Mouse (Mus musculus): ENCODE results near the gene Gpr107. TPM values are rescaled to one million over a fixed set of nuclear protein-coding genes. Genes with fewer than 3 reads are reported as not detected.

Gpr107 gene
- polyA plus RNA-seq, 1 experiment from 2014 or later = 60.9 TPM

GRCm38 (mm10) chr2:31179471-31179870 lies 27.4 kb downstream of the Gpr107 start:
- H3K79me2 ChIP-seq (ENCODE audit: inconsistent target) = no peaks in the 10 kb centered on the region
- peaks cover 77% of the 10 kb centered on the region for H3K36me3 ChIP-seq (ENCODE audit: inconsistent target)
- no peak overlapping the region for H3K27ac ChIP-seq
- WGBS (ENCODE audit: missing documents) = 63% methylated on average over 7 of the region's 7 CpGs
- H3K4me3 ChIP-seq (ENCODE audit: inconsistent target) = no peak overlapping the region

DNA sequence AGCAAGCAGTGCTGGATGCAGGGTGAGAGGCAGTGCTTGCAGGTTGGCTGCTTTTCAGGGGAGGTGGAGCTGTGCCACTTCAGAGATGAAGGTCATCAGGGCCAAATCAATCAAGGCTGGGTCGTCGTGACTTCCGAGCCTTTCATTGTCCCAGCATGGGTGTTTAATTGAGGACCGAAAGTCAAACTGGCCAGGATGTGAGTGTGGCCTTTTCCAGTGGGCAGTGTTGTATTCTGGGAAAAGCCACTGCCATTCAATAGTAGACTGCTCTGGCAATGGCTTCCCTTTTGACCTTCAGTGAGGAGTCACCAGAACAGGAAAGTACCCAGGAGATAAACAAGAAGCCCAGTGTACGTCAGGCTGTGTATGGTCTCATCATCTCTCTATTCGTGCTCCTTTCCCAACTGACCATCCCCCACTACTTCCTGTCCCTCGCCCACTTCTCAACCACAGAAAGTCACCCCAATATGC lies 28.0 kb downstream of the Gpr107 start:
- Histone ChIP-seq H3K27ac (no peak overlapping the region), H3K36me3 (ENCODE audit: inconsistent target) (peaks cover 80% of the 10 kb centered on the region)

GRCm38 (mm10) chr2:31182786-31183330 lies 30.7 kb downstream of the Gpr107 start:
- H3K4me3 ChIP-seq (ENCODE audit: inconsistent target) = no peak overlapping the region
- H3K36me3 ChIP-seq (ENCODE audit: inconsistent target) = peaks cover 81% of the 10 kb centered on the region
- 94% methylated on average over 6 of the region's 6 CpGs for WGBS (ENCODE audit: missing documents)

More for the DNA sequence above, 28.0 kb downstream of the Gpr107 start:
- WGBS (ENCODE audit: missing documents) = 53% methylated on average over 7 of the region's 7 CpGs
- Histone ChIP-seq H3K79me2 (ENCODE audit: inconsistent target) (no peaks in the 10 kb centered on the region), H3K4me3 (ENCODE audit: inconsistent target) (no peak overlapping the region)

GRCm38 (mm10) chr2:31183830-31184229 lies 31.7 kb downstream of the Gpr107 start:
- H3K36me3 ChIP-seq (ENCODE audit: inconsistent target) = peaks cover 83% of the 10 kb centered on the region
- 94% methylated on average over 1 of the region's 1 CpGs for WGBS (ENCODE audit: missing documents)
- H3K27ac ChIP-seq = no peak overlapping the region
- no peak overlapping the region for H3K4me3 ChIP-seq (ENCODE audit: inconsistent target)
- no peaks in the 10 kb centered on the region for H3K79me2 ChIP-seq (ENCODE audit: inconsistent target)

More at GRCm38 (mm10) chr2:31182786-31183330, 30.7 kb downstream of the Gpr107 start:
- Histone ChIP-seq H3K79me2 (ENCODE audit: inconsistent target) (no peaks in the 10 kb centered on the region), H3K27ac (no peak overlapping the region)

GRCm38 (mm10) chr2:31188691-31189090 lies 36.6 kb downstream of the Gpr107 start:
- H3K79me2 ChIP-seq (ENCODE audit: inconsistent target) = no peaks in the 10 kb centered on the region
- no peak overlapping the region for H3K27ac ChIP-seq
- peaks cover 94% of the 10 kb centered on the region for H3K36me3 ChIP-seq (ENCODE audit: inconsistent target)
- no peak overlapping the region for H3K4me3 ChIP-seq (ENCODE audit: inconsistent target)
- WGBS (ENCODE audit: missing documents) = 92% methylated on average over 1 of the region's 1 CpGs

- Histone ChIP-seq H3K27ac (no peak overlapping the region), H3K36me3 (ENCODE audit: inconsistent target) (peaks cover 86% of the 10 kb centered on the region), H3K79me2 (ENCODE audit: inconsistent target) (no peaks in the 10 kb centered on the region), H3K4me3 (ENCODE audit: inconsistent target) (no peak overlapping the region)
- 94% methylated on average over 3 of the region's 3 CpGs for WGBS (ENCODE audit: missing documents)
Observed at GRCm38 (mm10) chr2:31189654-31190053, 37.5 kb downstream of the Gpr107 start.

DNA sequence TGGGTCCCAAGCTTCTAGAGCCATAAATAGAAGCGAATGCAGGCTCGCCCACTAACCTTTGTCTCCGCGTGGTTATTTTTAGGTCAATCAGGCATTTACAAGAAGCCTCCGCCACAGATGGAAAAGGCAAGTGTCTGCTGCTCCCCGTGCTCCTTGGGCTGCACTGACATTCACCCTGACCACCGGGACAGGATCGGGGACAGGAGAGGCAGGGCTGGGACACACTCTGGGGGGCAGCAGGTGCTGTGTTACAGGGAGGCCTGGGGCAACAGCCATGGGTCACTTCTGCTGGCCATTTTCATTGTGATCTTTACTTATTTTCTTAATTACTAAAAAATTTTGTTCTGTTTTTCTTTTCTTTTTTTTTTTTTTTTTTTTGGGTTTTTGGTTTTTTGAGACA lies 39.6 kb downstream of the Gpr107 start:
- WGBS (ENCODE audit: missing documents) = 92% methylated on average over 8 of the region's 8 CpGs
- H3K27ac ChIP-seq = no peak overlapping the region
- peaks cover 84% of the 10 kb centered on the region for H3K36me3 ChIP-seq (ENCODE audit: inconsistent target)
- H3K79me2 ChIP-seq (ENCODE audit: inconsistent target) = no peaks in the 10 kb centered on the region
- H3K4me3 ChIP-seq (ENCODE audit: inconsistent target) = no peak overlapping the region

- Histone ChIP-seq H3K27ac (no peak overlapping the region), H3K4me3 (ENCODE audit: inconsistent target) (no peak overlapping the region), H3K36me3 (ENCODE audit: inconsistent target) (peaks cover 82% of the 10 kb centered on the region), H3K79me2 (ENCODE audit: inconsistent target) (no peaks in the 10 kb centered on the region)
- 75% methylated on average over 7 of the region's 7 CpGs for WGBS (ENCODE audit: missing documents)
Observed at GRCm38 (mm10) chr2:31194356-31195021, 42.4 kb downstream of the Gpr107 start.

GRCm38 (mm10) chr2:31198621-31199020 lies 46.5 kb downstream of the Gpr107 start:
- Histone ChIP-seq H3K4me3 (ENCODE audit: inconsistent target) (no peak overlapping the region), H3K36me3 (ENCODE audit: inconsistent target) (peaks cover 51% of the 10 kb centered on the region), H3K27ac (no peak overlapping the region), H3K79me2 (ENCODE audit: inconsistent target) (no peaks in the 10 kb centered on the region)
- WGBS (ENCODE audit: missing documents) = 94% methylated on average over 4 of the region's 4 CpGs

DNA sequence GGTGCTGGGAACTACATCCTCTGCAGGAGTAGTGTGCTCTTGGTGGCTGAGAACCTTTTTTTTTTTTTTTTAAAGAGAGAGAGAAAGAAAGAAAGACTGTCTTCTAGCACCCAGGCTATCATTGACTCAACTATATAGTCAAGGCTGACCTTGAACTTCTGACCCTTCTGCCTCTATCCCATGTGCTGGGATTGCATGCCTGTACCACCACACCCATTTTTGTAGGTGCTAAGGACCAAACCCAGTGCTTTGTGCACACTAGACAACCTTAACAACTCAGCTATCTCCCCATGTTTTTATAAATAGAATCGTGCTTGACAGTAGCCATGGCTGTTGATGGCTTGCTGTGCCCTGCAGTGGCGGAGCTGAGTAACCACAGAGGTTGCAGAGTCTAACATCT lies 47.9 kb downstream of the Gpr107 start:
- no peak overlapping the region for H3K4me3 ChIP-seq (ENCODE audit: inconsistent target)

GRCm38 (mm10) chr2:31201851-31202250 lies 49.7 kb downstream of the Gpr107 start:
- Histone ChIP-seq H3K79me2 (ENCODE audit: inconsistent target) (no peaks in the 10 kb centered on the region), H3K36me3 (ENCODE audit: inconsistent target) (peaks cover 43% of the 10 kb centered on the region), H3K4me3 (ENCODE audit: inconsistent target) (no peak overlapping the region), H3K27ac (no peak overlapping the region)
- 95% methylated on average over 7 of the region's 7 CpGs for WGBS (ENCODE audit: missing documents)

More for the DNA sequence above, 47.9 kb downstream of the Gpr107 start:
- no peaks in the 10 kb centered on the region for H3K79me2 ChIP-seq (ENCODE audit: inconsistent target)
- H3K36me3 ChIP-seq (ENCODE audit: inconsistent target) = peaks cover 49% of the 10 kb centered on the region
- WGBS (ENCODE audit: missing documents) = 81% methylated on average over 2 of the region's 2 CpGs
- no peak overlapping the region for H3K27ac ChIP-seq

DNA sequence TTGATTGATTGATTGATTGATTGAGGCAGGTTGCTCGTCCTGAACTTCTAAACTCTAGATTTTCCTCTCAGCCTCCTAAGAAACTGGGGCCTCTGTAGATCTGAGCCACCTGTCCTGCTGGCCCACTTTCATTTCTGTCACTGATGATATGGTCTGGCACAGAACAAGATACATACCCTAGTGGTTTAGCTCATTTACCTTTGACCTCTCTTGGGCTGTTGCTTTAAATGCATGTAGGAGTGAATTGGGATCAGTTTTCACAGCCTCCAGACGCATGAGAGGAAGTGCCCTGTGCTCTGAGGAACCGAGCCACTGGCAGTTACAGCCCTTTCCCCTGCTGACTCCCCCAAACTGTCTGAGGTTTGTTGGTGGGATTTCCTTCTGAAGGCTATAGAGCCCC lies 50.2 kb downstream of the Gpr107 start:
- Histone ChIP-seq H3K27ac (no peak overlapping the region), H3K36me3 (ENCODE audit: inconsistent target) (peaks cover 38% of the 10 kb centered on the region), H3K4me3 (ENCODE audit: inconsistent target) (no peak overlapping the region), H3K79me2 (ENCODE audit: inconsistent target) (no peaks in the 10 kb centered on the region)
- WGBS (ENCODE audit: missing documents) = 55% methylated on average over 3 of the region's 3 CpGs

GRCm38 (mm10) chr2:31202956-31203355 lies 50.8 kb downstream of the Gpr107 start:
- Histone ChIP-seq H3K79me2 (ENCODE audit: inconsistent target) (no peaks in the 10 kb centered on the region), H3K36me3 (ENCODE audit: inconsistent target) (peaks cover 38% of the 10 kb centered on the region), H3K4me3 (ENCODE audit: inconsistent target) (no peak overlapping the region), H3K27ac (no peak overlapping the region)
- WGBS (ENCODE audit: missing documents) = 78% methylated on average over 4 of the region's 4 CpGs

- no peak overlapping the region for H3K4me3 ChIP-seq (ENCODE audit: inconsistent target)
- WGBS (ENCODE audit: missing documents) = 84% methylated on average over 5 of the region's 5 CpGs
- peaks cover 43% of the 10 kb centered on the region for H3K36me3 ChIP-seq (ENCODE audit: inconsistent target)
- no peak overlapping the region for H3K27ac ChIP-seq
- no peaks in the 10 kb centered on the region for H3K79me2 ChIP-seq (ENCODE audit: inconsistent target)
Observed at GRCm38 (mm10) chr2:31204677-31205076, 52.6 kb downstream of the Gpr107 start.

GRCm38 (mm10) chr2:31206211-31206610 lies 54.1 kb downstream of the Gpr107 start:
- Histone ChIP-seq H3K4me3 (ENCODE audit: inconsistent target) (no peak overlapping the region), H3K36me3 (ENCODE audit: inconsistent target) (peaks cover 54% of the 10 kb centered on the region), H3K79me2 (ENCODE audit: inconsistent target) (no peaks in the 10 kb centered on the region), H3K27ac (no peak overlapping the region)
- 89% methylated on average over 4 of the region's 4 CpGs for WGBS (ENCODE audit: missing documents)

All from macrophage (primary cell).